Mouse (Mus musculus) lung, embryonic 14.5 days (tissue): ENCODE measurements around the gene Tesk1. TPM values are rescaled to one million over a fixed set of nuclear protein-coding genes. Genes with fewer than 3 reads are reported as not detected.

Experiments used
- ATAC-seq: fragments of 200-750 bp; cut with Nextera tagmentation; 2 replicates; pipeline ENCODE4 v1.8.0; 2017; ENCODE audit warnings: mild to moderate bottlenecking, moderate TSS enrichment, moderate library complexity; ENCODE audit not compliant: insufficient read depth
- DNase-seq: peaks from one replicate; pipeline ENCODE4 v3.0.0-alpha.2; 2015
- H3K27ac ChIP-seq: fragments of 300-500 bp; sonication (generic); 2 replicates; pipeline ENCODE4 v1.5.1; 2014; ENCODE audit warnings: low read depth, mild to moderate bottlenecking, moderate library complexity
- H3K27me3 ChIP-seq: fragments of 300-500 bp; sonication (generic); 2 replicates; pipeline ENCODE4 v1.6.1; 2014; ENCODE audit warnings: low read length, control low read depth; ENCODE audit not compliant: insufficient read depth
- H3K36me3 ChIP-seq: fragments of 300-500 bp; sonication (generic); 2 replicates; pipeline ENCODE4 v1.6.1; 2014; ENCODE audit warnings: control low read depth; ENCODE audit not compliant: insufficient read depth
- H3K4me1 ChIP-seq: fragments of 300-500 bp; sonication (generic); 2 replicates; pipeline ENCODE4 v1.6.1; 2014; ENCODE audit warnings: antibody characterized with exemption, control low read depth; ENCODE audit not compliant: insufficient read depth
- H3K4me2 ChIP-seq: fragments of 300-500 bp; sonication (generic); 2 replicates; pipeline ENCODE4 v1.6.1; 2014; ENCODE audit warnings: mild to moderate bottlenecking
- H3K4me3 ChIP-seq: fragments of 300-500 bp; sonication (generic); 2 replicates; pipeline ENCODE4 v1.5.1; 2014; ENCODE audit warnings: low read depth, low read length
- H3K9ac ChIP-seq: fragments of 300-500 bp; sonication (generic); 2 replicates; pipeline ENCODE4 v1.6.1; 2014
- H3K9me3 ChIP-seq: fragments of 300-500 bp; sonication (generic); 2 replicates; pipeline ENCODE4 v1.6.1; 2016; ENCODE audit warnings: low read depth, low read length, control low read depth
- CTCF ChIP-seq: IDR thresholded peaks from 2 replicates; pipeline ENCODE4 v1.5.1; 2016; ENCODE audit warnings: antibody characterized with exemption, low read depth
- WGBS: fragments of 180-500 bp; shearing (Covaris S2); extraction: QIAGEN DNeasy Blood & Tissue Kit; methylation state at CpG from one replicate; pipeline ENCODE4 v1.1.7; 2014; 5-methylcytosine and 5-hydroxymethylcytosine counted together
- polyA plus RNA-seq: library from polyadenylated mRNA; unstranded; fragments of >200 nt; fragmentation: Nextera tagmentation; extraction: Ambion mirVana; gene quantifications from 2 replicates; pipeline ENCODE4 v1.2.1, GENCODE M21; 2014

The Tesk1 gene
- polyA plus RNA-seq, 1 experiment from 2014 or later: 15.9 TPM

GRCm38 (mm10) chr4:43442044-43442443 is 305 bp downstream of the Tesk1 start:
- no peaks in the 10 kb centered on the region for H3K27me3 ChIP-seq
- peaks cover 8% of the 10 kb centered on the region for H3K4me1 ChIP-seq
- ATAC-seq (peak; percentile 93), DNase-seq (peak; percentile 100)
- under 1% methylated on average over 33 of the region's 33 CpGs for WGBS
- H3K27ac ChIP-seq: peak overlapping the region; percentile 93
- H3K4me3 ChIP-seq: peak overlapping the region; percentile 92
- peak overlapping the region; percentile 95 for H3K9ac ChIP-seq
- peak; percentile 97 for TF ChIP-seq CTCF
- H3K36me3 ChIP-seq: peaks cover 23% of the 10 kb centered on the region
- no peaks in the 10 kb centered on the region for H3K9me3 ChIP-seq
- H3K4me2 ChIP-seq: peak overlapping the region; percentile 97

- H3K9me3 ChIP-seq: no peaks in the 10 kb centered on the region
- no peak for TF ChIP-seq CTCF
- under 1% methylated on average over 72 of the region's 88 CpGs for WGBS
- peaks cover 30% of the 10 kb centered on the region for H3K36me3 ChIP-seq
- peaks cover 8% of the 10 kb centered on the region for H3K4me1 ChIP-seq
- peak overlapping the region; percentile 93 for H3K27ac ChIP-seq
- ATAC-seq (peak; percentile 76), DNase-seq (peak; percentile 87)
- peak overlapping the region; percentile 95 for H3K9ac ChIP-seq
- H3K4me2 ChIP-seq: peak overlapping the region; percentile 97
- H3K4me3 ChIP-seq: peak overlapping the region; percentile 92
- no peaks in the 10 kb centered on the region for H3K27me3 ChIP-seq
Measured at GRCm38 (mm10) chr4:43442456-43443361, 970 bp downstream of the Tesk1 start.

- Histone ChIP-seq H3K27me3 (no peaks in the 10 kb centered on the region), H3K27ac (peak overlapping the region; percentile 93), H3K4me3 (peak overlapping the region; percentile 92), H3K4me2 (peak overlapping the region; percentile 97), H3K9ac (peak overlapping the region; percentile 95), H3K36me3 (peaks cover 38% of the 10 kb centered on the region), H3K9me3 (no peaks in the 10 kb centered on the region), H3K4me1 (peaks cover 8% of the 10 kb centered on the region)
- TF ChIP-seq CTCF: no peak
- ATAC-seq (peak; percentile 15), DNase-seq (peak; percentile 56)
- WGBS: under 1% methylated on average over 28 of the region's 28 CpGs
Measured at GRCm38 (mm10) chr4:43443511-43443910, 1.8 kb downstream of the Tesk1 start.

- no peak for TF ChIP-seq CTCF
- Histone ChIP-seq H3K27me3 (peaks cover 3% of the 10 kb centered on the region; the same call in 1 of the 2 replicates), H3K9ac (no peak overlapping the region), H3K27ac (no peak overlapping the region), H3K4me1 (peaks cover 8% of the 10 kb centered on the region), H3K36me3 (peaks cover 40% of the 10 kb centered on the region), H3K4me2 (no peak overlapping the region), H3K9me3 (no peaks in the 10 kb centered on the region), H3K4me3 (no peak overlapping the region)
- ATAC-seq (no peak), DNase-seq (no peak)
- 90% methylated on average over 13 of the region's 13 CpGs for WGBS
Measured at GRCm38 (mm10) chr4:43447251-43447650, 5.5 kb downstream of the Tesk1 start.

GRCm38 (mm10) chr4:43448554-43448953 is 6.8 kb downstream of the Tesk1 start:
- DNase-seq (no peak), ATAC-seq (no peak)
- Histone ChIP-seq H3K9me3 (no peaks in the 10 kb centered on the region), H3K4me3 (no peak overlapping the region), H3K4me1 (peaks cover 8% of the 10 kb centered on the region), H3K9ac (no peak overlapping the region), H3K27me3 (peaks cover 16% of the 10 kb centered on the region), H3K36me3 (peaks cover 40% of the 10 kb centered on the region), H3K27ac (no peak overlapping the region), H3K4me2 (no peak overlapping the region)
- no peak for TF ChIP-seq CTCF
- 85% methylated on average over 3 of the region's 3 CpGs for WGBS

GRCm38 (mm10) chr4:43452315-43452714 is 10.6 kb downstream of the Tesk1 start:
- H3K4me2 ChIP-seq: no peak overlapping the region
- peaks cover 26% of the 10 kb centered on the region for H3K27me3 ChIP-seq
- WGBS: 46% methylated on average over 11 of the region's 11 CpGs
- H3K27ac ChIP-seq: no peak overlapping the region
- peaks cover 14% of the 10 kb centered on the region for H3K36me3 ChIP-seq
- no peak overlapping the region for H3K4me3 ChIP-seq
- TF ChIP-seq CTCF: no peak
- no peaks in the 10 kb centered on the region for H3K4me1 ChIP-seq
- ATAC-seq (no peak), DNase-seq (peak; percentile 22)
- H3K9me3 ChIP-seq: no peaks in the 10 kb centered on the region
- H3K9ac ChIP-seq: no peak overlapping the region

- DNase-seq (no peak), ATAC-seq (no peak)
- Histone ChIP-seq H3K27me3 (peaks cover 26% of the 10 kb centered on the region), H3K4me3 (peak overlapping the region; percentile 15), H3K4me1 (no peaks in the 10 kb centered on the region), H3K9me3 (no peaks in the 10 kb centered on the region), H3K27ac (no peak overlapping the region), H3K4me2 (peak overlapping the region; percentile 44), H3K9ac (no peak overlapping the region), H3K36me3 (peaks cover 3% of the 10 kb centered on the region)
- 1% methylated on average over 18 of the region's 18 CpGs for WGBS
- TF ChIP-seq CTCF: no peak
Measured at GRCm38 (mm10) chr4:43453413-43453812, 11.7 kb downstream of the Tesk1 start.
